In the genomic region with DNA sequence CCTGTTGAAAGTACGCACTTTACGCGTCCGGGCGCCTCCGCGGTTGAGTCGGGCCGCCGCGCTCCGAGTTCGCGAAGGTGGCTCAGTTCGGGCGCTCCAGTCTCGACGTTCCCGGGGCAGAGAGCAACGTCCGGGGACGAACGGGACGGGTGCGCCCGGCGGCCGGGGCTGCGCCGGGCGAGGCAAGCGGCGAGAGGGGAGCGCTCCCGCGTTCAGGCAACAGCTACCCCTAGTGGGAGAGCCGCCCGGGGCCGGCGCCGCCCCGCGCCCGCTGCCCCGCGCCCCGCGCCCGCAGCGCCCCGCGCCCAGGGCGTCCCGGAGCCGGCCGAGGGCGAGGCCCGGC, we compare ENCODE assay signal across 8 mouse cellular contexts. TPM values are rescaled to one million over a fixed set of nuclear protein-coding genes. Genes with fewer than 3 reads are reported as not detected.
DNase-seq lines count a peak whose midpoint lies in the region; ATAC-seq and TF ChIP-seq lines count a peak whose summit lies in the region.

No protein-coding gene starts in this region.

- peak overlapping the region; percentile 48; the same call in 1 of the 2 replicates for H3K9ac ChIP-seq in forebrain, embryonic 12.5 days
- H3K9ac ChIP-seq in intestine, postnatal 0 days (ENCODE audit: low read depth, low read length): peak overlapping the region; percentile 26; the same call in 1 of the 2 replicates
- peak overlapping the region; percentile 58 for H3K9ac ChIP-seq in liver, postnatal 0 days (replicated peaks)

- no peaks in the 10 kb centered on the region for H3K4me1 ChIP-seq in erythroblast, embryonic 14.5 days (ENCODE audit: control insufficient read depth)
- H3K4me1 ChIP-seq in forebrain, embryonic 12.5 days: peaks cover 30% of the 10 kb centered on the region
- H3K4me1 ChIP-seq in intestine, postnatal 0 days (replicated peaks; ENCODE audit: control insufficient read depth, insufficient read depth, low read length): peaks cover 3% of the 10 kb centered on the region
- H3K4me1 ChIP-seq in liver, postnatal 0 days (ENCODE audit: insufficient read depth): no peaks in the 10 kb centered on the region
- H3K4me1 ChIP-seq in small intestine, adult 2 months (ENCODE audit: control insufficient read depth, insufficient read depth, insufficient read length, low read length): no peaks in the 10 kb centered on the region; the same call in 1 of the 2 replicates

- peaks cover 9% of the 10 kb centered on the region; the same call in 1 of the 2 replicates for H3K9me3 ChIP-seq in erythroblast, embryonic 14.5 days (ENCODE audit: control insufficient read depth, low read length)
- H3K9me3 ChIP-seq in forebrain, embryonic 12.5 days: no peaks in the 10 kb centered on the region
- H3K9me3 ChIP-seq in intestine, postnatal 0 days (ENCODE audit: control insufficient read depth): no peaks in the 10 kb centered on the region
- no peaks in the 10 kb centered on the region for H3K9me3 ChIP-seq in liver, postnatal 0 days (ENCODE audit: low read length)

- no peak for ATAC-seq in erythroblast, adult 5-6 weeks (replicated peaks; ENCODE audit: low FRiP score, poor library complexity, severe bottlenecking)
- ATAC-seq in forebrain, embryonic 12.5 days (ENCODE audit: low FRiP score): peak; percentile 39; the same call in 1 of the 2 replicates
- ATAC-seq in intestine, postnatal 0 days: peak; percentile 50
- ATAC-seq in liver, postnatal 0 days: peak; percentile 70

- H3K4me2 ChIP-seq in forebrain, embryonic 12.5 days: peak overlapping the region; percentile 65
- H3K4me2 ChIP-seq in intestine, postnatal 0 days (replicated peaks; ENCODE audit: low read depth): peak overlapping the region; percentile 73
- peak overlapping the region; percentile 66 for H3K4me2 ChIP-seq in liver, postnatal 0 days (ENCODE audit: low read depth, low read length)

- no peak for TF ChIP-seq EP300 in liver, postnatal 0 days (IDR thresholded peaks at IDR 0.05; ENCODE audit: low read depth)

- no peak for TF ChIP-seq POLR2A in small intestine, adult 2 months (IDR thresholded peaks at IDR 0.05; ENCODE audit: low read depth, low read length)

- peak overlapping the region; percentile 29 for H3K4me3 ChIP-seq in erythroblast, embryonic 14.5 days (replicated peaks)
- H3K4me3 ChIP-seq in forebrain, embryonic 12.5 days (replicated peaks): peak overlapping the region; percentile 45
- H3K4me3 ChIP-seq in intestine, postnatal 0 days (ENCODE audit: low read depth, low read length): peak overlapping the region; percentile 48
- H3K4me3 ChIP-seq in liver, postnatal 0 days (ENCODE audit: low read depth, low read length): peak overlapping the region; percentile 43
- peak overlapping the region; percentile 1; the same call in 1 of the 2 replicates for H3K4me3 ChIP-seq in small intestine, adult 2 months (ENCODE audit: low read depth, low read length)

- under 1% methylated on average over 45 of the region's 58 CpGs for WGBS in forebrain, embryonic 12.5 days
- WGBS in intestine, postnatal 0 days: under 1% methylated on average over 35 of the region's 58 CpGs
- WGBS in liver, postnatal 0 days (ENCODE audit: insufficient replicate concordance): 2% methylated on average over 44 of the region's 58 CpGs
- WGBS in small intestine, adult 2 months: 3% methylated on average over 58 of the region's 58 CpGs

- H3K27ac ChIP-seq in forebrain, embryonic 12.5 days: no peak overlapping the region
- H3K27ac ChIP-seq in intestine, postnatal 0 days (ENCODE audit: low read depth, low read length): no peak overlapping the region
- no peak overlapping the region for H3K27ac ChIP-seq in liver, postnatal 0 days (ENCODE audit: low read depth)
- H3K27ac ChIP-seq in small intestine, adult 2 months (ENCODE audit: insufficient read depth, low read depth, low read length): no peak overlapping the region

- peak; percentile 63 for TF ChIP-seq CTCF in intestine, postnatal 0 days (IDR thresholded peaks at IDR 0.05; ENCODE audit: low read depth)
- TF ChIP-seq CTCF in liver, postnatal 0 days (IDR thresholded peaks at IDR 0.05; ENCODE audit: low read depth): peak; percentile 33; the same call in 1 of the 2 replicates
- no peak for TF ChIP-seq CTCF in small intestine, adult 2 months (IDR thresholded peaks at IDR 0.05; ENCODE audit: extremely low read depth, insufficient read length, insufficient replicate concordance, low read depth, low read length)

- peaks cover 72% of the 10 kb centered on the region for H3K27me3 ChIP-seq in erythroblast, embryonic 14.5 days (ENCODE audit: control insufficient read depth)
- H3K27me3 ChIP-seq in forebrain, embryonic 12.5 days: peaks cover 99% of the 10 kb centered on the region
- peaks cover 79% of the 10 kb centered on the region for H3K27me3 ChIP-seq in intestine, postnatal 0 days (replicated peaks; ENCODE audit: control insufficient read depth, insufficient read depth, low read length)
- H3K27me3 ChIP-seq in liver, postnatal 0 days (ENCODE audit: insufficient read depth, low read length): peaks cover 62% of the 10 kb centered on the region
- peaks cover 52% of the 10 kb centered on the region for H3K27me3 ChIP-seq in small intestine, adult 2 months (ENCODE audit: control insufficient read depth, insufficient read depth, low read length)

- peak; percentile 55 for DNase-seq in liver, postnatal 0 days
- no peak for DNase-seq in c-Kit-positive CD71-positive TER-119-positive erythroid progenitor cells, embryonic 14.5 days (ENCODE audit: low spot score)
- DNase-seq in natural killer cell, adult 2 months (ENCODE audit: low spot score in 2 of 2): no peak

- no peaks in the 10 kb centered on the region for H3K36me3 ChIP-seq in erythroblast, embryonic 14.5 days (ENCODE audit: control insufficient read depth)
- H3K36me3 ChIP-seq in forebrain, embryonic 12.5 days (replicated peaks): no peaks in the 10 kb centered on the region
- no peaks in the 10 kb centered on the region for H3K36me3 ChIP-seq in intestine, postnatal 0 days (ENCODE audit: control insufficient read depth, insufficient read depth)
- no peaks in the 10 kb centered on the region for H3K36me3 ChIP-seq in liver, postnatal 0 days (replicated peaks; ENCODE audit: insufficient read depth, low read length)
- H3K36me3 ChIP-seq in small intestine, adult 2 months (ENCODE audit: control insufficient read depth, insufficient read depth, low read length): no peaks in the 10 kb centered on the region

RNA-seq across cellular contexts. Expression of a gene that starts 0.9 kb away (rescaled TPM):
- not detected in 2 replicates for polyA plus RNA-seq in erythroblast, embryonic 14.5 days (2012)
- total RNA-seq in erythroblast, adult 5-6 weeks (2015; ENCODE audit: low replicate concordance): not detected in 2 replicates
- total RNA-seq in erythroblast, adult 5-6 weeks (2017; ENCODE audit: low replicate concordance): not detected in 2 replicates
- 1.9 and 2.4 TPM in 2 replicates for polyA plus RNA-seq in forebrain, embryonic 12.5 days (2016; fragmentation: Nextera tagmentation; extraction: Ambion mirVana)
- 0.21 and 0.31 TPM in 2 replicates for polyA plus RNA-seq in intestine, postnatal 0 days (2015; fragmentation: Nextera tagmentation; extraction: Ambion mirVana)
- 0.07 and 0.09 TPM in 2 replicates for polyA plus RNA-seq in liver, postnatal 0 days (2015; fragmentation: Nextera tagmentation; extraction: Ambion mirVana)
- polyA plus RNA-seq in small intestine, adult 2 months (2012; rRNA removed): 0.14 TPM in 1 of 2 replicates, not detected in the other
